Mouse (Mus musculus) c-Kit-negative CD71-positive TER-119-positive erythroid progenitor cells, embryonic 14.5 days (primary cell): ENCODE measurements at regions not wholly inside any gene's neighbourhood (a gene's known extent, or its start where the extent isn't known, plus 50 kb on each side); places are given as distances from the start of the nearest gene placed in this dataset.
"Not testable (repeated sequence)": the region's sequence is repeated elsewhere in the genome, so short reads cannot be mapped to it uniquely, and the experiment has no call there.

ENCODE experiments used
- DNase-seq: peaks from one replicate; pipeline ENCODE4 v3.0.0-alpha.2; 2013; ENCODE audit warnings: low read depth, low spot score

- DNase-seq = no peak
Observed at GRCm38 (mm10) chr17:27318969-27319695, 114.9 kb upstream of the Lemd2 start.

DNA sequence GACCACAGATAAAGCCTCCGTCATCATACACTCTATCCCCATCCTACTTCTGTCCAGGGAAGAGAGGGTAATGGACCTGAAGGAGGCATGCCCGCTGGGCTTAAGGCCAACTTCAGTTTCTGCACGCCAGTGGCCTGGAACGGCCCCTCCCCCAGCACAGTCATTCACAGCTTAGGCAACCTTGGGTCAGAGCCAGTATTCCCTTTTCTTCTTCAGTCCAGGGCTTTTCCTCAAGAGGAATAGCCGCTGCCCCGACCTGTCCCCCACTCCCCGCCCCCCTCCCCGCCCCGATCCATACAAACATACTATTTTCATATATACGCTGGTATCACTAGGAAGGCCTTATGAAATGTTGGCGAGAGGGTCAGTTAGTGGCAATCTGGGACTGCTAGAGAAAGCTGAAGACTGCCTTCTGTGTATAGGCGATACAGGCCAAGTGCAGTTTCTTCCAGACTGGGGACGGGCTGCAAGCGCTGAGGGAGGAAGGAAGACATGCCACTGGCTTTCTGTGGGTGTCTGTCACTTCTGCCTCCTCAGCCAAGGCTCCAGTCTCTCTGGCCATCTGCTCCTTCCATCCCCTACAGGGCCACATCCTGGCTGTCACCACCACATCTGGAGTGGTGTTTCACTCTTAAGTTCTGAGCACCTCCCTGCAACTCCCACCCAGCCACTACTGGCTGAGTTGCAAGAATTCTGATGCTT lies 113.5 kb upstream of the Lemd2 start:
- no peak for DNase-seq

DNA sequence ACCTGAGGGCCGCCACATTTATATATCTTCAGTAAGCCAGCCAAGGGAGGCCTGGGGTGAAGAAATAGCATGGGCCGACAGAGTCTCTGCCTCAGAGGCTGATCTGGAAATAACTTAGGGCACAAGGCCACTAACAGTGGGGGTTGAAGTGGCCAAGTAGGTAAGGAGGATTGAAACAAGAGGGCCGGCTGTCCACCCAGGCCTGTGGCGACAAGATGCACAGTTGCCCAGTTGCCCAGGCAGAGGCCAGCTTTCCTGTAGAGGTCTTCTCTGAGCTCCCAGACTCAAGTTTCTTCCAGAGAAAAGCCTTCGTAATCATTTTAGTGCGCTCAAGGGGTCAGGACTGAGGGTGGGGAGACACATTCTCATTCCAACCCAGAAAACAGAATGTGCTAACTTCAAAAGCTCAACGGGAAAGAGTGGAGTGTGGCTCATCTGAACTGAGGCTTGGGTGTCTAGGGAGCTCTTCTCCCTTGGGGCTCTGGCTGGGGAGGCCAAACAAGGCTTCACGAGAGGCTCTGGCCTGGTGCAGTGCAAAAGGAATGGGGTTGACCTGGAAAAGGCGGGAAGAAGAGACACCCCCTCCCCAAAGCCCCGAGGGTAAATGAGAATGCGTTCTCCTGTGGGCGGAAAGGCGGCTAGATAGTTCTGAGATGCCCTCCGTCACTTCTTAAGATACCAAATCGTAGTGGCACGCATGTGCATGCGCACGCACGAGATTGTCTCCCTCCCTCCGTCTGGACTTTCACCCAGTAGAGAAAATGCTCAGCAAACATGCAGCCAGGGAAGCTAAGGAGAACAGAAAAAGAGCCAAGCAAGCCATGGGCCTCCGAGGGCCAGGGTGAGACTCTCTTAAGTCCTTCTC lies 112.7 kb upstream of the Lemd2 start:
- no peak for DNase-seq

DNA sequence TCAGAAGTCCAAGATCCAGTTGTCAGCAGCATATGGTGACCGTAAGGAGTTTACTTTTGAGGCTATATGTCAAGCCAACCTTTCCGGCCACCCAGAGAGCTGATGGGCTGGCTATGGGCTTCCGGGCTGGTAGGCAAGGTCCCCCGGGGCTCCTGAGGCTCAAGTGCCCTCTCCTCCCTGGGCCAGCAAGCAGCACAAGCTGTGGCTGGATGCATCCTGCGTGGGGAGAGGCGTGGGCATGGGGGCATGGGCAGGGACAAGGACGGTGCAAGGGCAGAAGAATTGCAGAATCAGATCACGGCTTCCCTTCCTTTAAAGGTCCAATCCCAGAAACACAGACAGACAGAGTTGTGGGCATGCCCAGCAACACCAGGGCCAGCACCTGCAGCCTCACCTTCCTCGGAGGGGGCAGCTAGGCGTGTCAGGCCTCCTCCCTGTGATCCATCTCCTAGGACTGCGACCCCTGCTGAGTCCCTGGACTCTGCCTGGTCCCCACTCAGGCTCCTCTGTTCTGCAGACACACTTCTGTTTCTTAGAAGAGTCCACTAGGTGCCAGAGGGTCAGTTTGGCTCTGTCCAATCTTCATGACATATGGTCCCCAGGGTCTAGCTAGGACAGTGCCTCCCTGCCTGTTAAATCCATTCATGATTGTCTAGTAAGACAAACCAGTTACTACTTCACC lies 111.8 kb upstream of the Lemd2 start:
- DNase-seq = no peak

DNA sequence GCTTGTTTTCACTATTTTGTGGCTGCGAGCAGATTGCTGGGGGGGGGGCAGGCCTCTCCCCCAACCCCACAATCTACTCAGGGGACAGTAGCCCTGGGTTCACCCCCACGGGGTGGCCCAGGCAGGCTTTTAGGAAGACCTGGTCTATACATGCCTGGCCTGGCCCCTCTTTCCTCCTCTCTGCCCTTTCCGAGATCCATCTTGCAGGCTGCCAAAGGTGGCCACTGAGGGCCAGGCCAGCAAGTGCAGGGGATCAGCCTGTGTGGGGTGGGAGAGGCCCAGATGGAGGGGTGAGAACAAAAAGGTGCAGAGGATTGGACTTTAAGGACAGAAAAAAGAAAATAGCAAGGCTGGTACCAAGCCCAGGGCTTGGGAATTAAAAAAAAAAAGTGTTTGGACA lies 111.2 kb upstream of the Lemd2 start:
- DNase-seq = no peak

GRCm38 (mm10) chr17:27314821-27315392 lies 110.6 kb upstream of the Lemd2 start:
- DNase-seq = no peak

- no peak for DNase-seq
Observed at GRCm38 (mm10) chr17:27308933-27309332, 104.7 kb upstream of the Lemd2 start.

DNA sequence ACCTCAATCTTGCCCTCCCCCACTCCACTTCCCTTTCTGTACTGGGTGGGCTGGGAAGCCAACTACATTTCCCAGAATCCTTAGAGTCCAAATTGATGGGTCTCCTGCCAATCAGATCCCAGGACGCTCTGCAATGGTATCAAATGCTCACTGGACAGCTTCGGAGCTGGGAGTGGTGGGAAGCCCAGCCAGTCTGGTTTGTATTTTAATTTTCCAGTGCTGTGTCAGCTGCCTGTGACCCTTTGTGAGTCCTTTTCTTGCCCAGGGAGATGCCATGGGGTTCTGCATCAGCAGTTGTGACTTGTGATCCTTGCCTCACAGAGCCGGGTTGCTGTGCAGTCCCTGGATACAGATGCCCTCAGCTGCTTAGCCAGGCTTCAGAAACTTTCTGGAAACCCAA lies 100.6 kb upstream of the Lemd2 start:
- no peak for DNase-seq

DNA sequence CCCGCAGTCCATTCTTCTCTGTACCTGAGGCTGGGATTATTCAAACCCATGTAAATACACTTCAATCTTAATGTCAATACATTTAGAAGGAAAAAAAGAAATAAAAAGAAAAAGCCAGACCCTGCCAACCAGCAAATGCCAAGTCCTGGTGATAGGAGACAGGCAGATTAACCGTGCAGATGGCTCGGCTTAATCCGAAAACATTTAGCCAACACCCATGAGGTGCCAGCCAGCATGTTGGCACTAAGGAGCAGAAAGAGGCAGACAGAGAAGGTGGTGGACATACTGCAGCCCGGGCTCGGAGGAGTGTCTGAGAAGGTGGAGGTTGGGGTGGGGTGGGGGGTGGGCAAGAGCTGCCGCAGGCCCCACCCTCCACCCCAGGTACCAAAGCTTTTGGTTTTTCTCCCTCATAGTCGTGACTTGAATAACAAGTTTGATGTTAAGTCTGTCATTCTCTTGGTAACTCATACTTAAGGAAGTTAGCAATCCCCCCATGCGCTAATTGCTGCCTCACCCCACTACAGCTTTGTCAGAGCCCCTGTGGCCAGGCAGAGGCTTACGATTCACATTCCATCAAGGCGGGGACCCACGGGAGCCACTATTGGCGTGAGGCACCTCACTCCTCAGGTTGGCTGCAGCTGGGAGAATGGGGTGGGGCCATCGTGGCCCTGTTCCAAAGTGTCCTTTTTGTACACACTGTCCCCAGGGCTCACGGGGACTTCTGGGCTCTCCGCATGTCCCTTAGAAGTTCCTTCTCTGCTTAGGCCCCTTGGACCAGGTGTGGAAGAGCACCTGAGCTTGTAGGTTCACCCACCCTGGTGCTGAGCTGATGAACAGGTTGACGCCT lies 99.6 kb upstream of the Lemd2 start:
- DNase-seq = no peak

DNA sequence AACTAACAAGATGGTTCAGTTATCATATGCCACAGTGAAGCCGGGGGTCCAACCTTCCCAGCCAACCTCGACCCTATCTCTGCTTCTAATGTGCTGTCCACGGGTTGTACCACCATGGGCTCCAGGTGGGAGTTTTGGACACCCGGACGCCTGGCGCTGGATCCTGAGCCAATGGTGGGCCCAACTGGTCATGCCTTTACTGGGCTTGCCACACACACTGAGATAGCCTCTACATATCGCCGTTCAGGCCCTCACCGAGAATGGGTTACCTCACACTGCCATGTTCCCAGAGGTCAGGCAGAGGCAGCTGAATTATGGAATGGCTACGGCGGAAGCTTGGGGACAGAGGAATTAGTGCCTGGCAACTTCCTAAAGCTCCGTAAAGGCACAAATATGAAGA lies 98.8 kb upstream of the Lemd2 start:
- no peak for DNase-seq

GRCm38 (mm10) chr17:27301376-27301775 lies 97.1 kb upstream of the Lemd2 start:
- DNase-seq = no peak

DNA sequence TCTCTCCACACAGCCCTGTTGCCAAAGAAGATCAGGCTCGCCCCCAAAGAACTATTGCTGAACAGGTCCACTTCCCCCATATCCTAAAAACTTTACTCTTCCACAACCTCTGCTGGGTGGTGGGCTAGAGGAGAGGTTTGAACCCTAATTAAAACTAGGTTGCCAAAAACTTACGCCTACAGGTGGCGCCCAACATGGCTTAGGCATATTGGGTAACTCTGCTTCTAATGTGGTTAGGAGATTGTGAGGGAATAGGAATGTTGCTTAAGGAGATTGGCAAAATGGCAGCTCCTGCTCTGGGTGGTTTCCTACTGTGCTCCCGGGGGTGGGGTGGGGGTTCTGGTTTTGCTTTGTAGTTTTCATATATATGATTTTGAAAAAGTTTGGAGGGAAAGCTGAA lies 95.0 kb upstream of the Lemd2 start:
- no peak for DNase-seq

GRCm38 (mm10) chr17:27298351-27298750 lies 94.1 kb upstream of the Lemd2 start:
- DNase-seq = no peak

- DNase-seq = no peak
Observed at GRCm38 (mm10) chr17:27296156-27296555, 91.9 kb upstream of the Lemd2 start.

- DNase-seq = no peak
Observed at GRCm38 (mm10) chr17:27294208-27294604, 89.9 kb upstream of the Lemd2 start.

GRCm38 (mm10) chr17:27293586-27294207 lies 89.4 kb upstream of the Lemd2 start:
- DNase-seq = no peak

DNA sequence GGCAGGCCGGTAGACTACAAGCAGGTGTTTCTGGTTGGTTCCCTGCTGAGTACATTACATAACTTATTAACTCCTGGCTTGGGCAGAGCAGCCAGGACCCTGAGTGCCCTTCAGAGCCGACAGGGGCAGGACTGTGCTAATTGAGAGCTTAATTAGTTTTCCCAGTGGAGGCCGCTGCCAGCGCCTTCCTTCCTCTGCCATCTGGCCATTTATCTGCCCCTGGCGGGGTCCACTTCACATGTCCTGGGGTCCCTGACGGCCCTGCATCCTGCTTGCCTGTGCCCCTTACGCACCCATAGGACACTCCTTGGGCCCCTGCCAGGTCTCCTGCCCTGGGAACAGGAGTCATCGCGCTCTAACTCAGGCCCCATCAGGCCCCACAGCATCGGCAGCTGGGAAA lies 87.4 kb upstream of the Lemd2 start:
- no peak for DNase-seq

DNA sequence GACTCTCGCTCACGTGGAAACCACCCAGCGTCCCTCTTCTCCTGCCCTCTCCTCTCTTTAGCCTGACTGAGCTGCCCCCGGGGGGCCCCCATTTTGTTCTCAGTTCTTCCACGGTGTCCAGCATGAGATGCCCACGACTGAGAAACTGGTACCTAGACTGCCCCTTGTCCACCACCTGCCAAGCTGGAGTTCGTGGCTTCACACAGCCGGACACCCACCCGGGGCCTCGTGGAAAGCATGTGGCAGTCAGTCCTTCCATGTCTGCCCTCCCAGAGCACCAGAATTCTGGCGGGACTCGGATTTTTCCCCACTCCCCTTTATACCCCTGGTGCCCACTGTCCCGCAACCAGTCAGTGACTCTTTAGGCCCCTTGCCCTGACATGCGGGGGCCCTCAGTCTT lies 86.9 kb upstream of the Lemd2 start:
- no peak for DNase-seq

DNA sequence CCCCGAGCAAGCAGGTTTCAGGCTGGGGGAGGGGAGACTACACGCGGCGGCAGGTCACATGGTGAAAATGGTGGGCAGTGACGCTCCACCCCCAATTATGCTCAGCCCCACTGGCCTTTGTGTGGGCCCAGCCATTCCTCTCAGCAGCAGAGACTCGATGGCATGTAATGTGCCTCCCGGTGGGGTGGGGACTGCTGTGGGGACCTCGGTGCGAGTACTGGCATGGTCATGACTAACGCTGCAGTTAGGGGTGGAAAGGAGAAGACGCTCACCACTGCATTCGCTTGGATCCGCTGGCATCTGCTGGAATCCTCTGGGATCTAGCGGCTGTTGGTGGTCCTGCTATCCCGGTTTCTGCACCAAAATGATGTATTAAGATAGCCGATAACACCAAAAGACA lies 86.0 kb upstream of the Lemd2 start:
- DNase-seq = no peak

GRCm38 (mm10) chr17:27289804-27290203 lies 85.5 kb upstream of the Lemd2 start:
- not testable (repeated sequence) for DNase-seq
